Mouse (Mus musculus): ENCODE measurements around the gene Mpp6. TPM values are rescaled to one million over a fixed set of nuclear protein-coding genes. Genes with fewer than 3 reads are reported as not detected.

The Mpp6 gene
- total and polyA plus RNA-seq, 3 experiments = 86.9 to 107 (median 104) TPM

DNA sequence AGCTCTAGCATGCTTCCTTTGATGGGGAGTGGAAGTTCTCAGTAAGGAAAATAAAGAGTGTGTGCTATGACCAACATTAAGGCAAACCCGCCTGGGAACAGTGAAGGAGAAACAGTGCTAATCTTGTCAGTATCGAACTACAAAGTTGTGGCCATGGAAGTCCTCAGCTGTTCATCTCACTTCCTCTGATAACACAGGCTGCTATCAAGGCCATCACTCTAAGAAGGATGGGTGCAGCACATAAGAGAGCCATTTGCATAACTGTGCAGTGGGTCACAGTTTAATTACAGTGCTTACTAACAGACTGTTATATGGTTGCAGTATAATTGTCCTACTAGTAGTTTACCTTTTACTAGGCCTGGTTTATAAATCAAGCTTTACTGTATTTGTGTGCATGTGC, 129.9 kb downstream of the Mpp6 start:
- H3K4me2 ChIP-seq (ENCODE audit: insufficient read depth, low read depth, poor library complexity, severe bottlenecking) = no peak overlapping the region
- peaks cover 0 to 5% of the 10 kb centered on the region in 2 experiments; a peak in 2 of 4 replicates for H3K4me1 ChIP-seq (ENCODE audit: control insufficient read depth in 1 of 2, insufficient read depth in 2 of 2)
- no peaks in the 10 kb centered on the region for H3K79me2 ChIP-seq (replicated peaks; ENCODE audit: control insufficient read depth, extremely low read depth, insufficient read depth, poor library complexity, severe bottlenecking)
- no peaks in the 10 kb centered on the region for H3K27me3 ChIP-seq (replicated peaks)
- no peaks in the 10 kb centered on the region for H3K36me3 ChIP-seq (replicated peaks in 1 of 2; ENCODE audit: control insufficient read depth in 1 of 2, insufficient read depth in 1 of 2, low read length in 1 of 2)
- no peak overlapping the region for H3K27ac ChIP-seq (ENCODE audit: insufficient read depth, low read depth)
- no peak for TF ChIP-seq ZKSCAN1 (IDR thresholded peaks at IDR 0.05; ENCODE audit: borderline replicate concordance, low read depth, low read length)
- TF ChIP-seq USF1 (IDR thresholded peaks at IDR 0.05; ENCODE audit: low read depth, low read length) = no peak
- no peak for TF ChIP-seq UBTF (IDR thresholded peaks at IDR 0.05; ENCODE audit: low read depth, low read length)
- TF ChIP-seq MEF2A (IDR thresholded peaks at IDR 0.05; ENCODE audit: borderline replicate concordance, low read depth, low read length) = no peak
- TF ChIP-seq CTCF (conservative IDR thresholded peaks at IDR 0.05 in 1 of 2, IDR thresholded peaks at IDR 0.05 in 1 of 2; ENCODE audit: low read depth in 2 of 2, low read length in 2 of 2) = no peak
- TF ChIP-seq MAFK (IDR thresholded peaks at IDR 0.05; ENCODE audit: insufficient replicate concordance, low read length) = no peak
- TF ChIP-seq MAX (IDR thresholded peaks at IDR 0.05; ENCODE audit: low read length) = no peak
- no peak overlapping the region for H3K9ac ChIP-seq (ENCODE audit: insufficient read depth, low read depth)
- in situ Hi-C loops (cut with MboI; ENCODE audit: low pct_ligation_motif_present, low pct_unique_long_range_greater_than_20kb, low sequenced_read_pairs) = no loop called here
- no peaks in the 10 kb centered on the region for H3K9me3 ChIP-seq (replicated peaks; ENCODE audit: low read length)
- no peak for DNase-seq (ENCODE audit: extremely low read depth)
- H3K4me3 ChIP-seq (replicated peaks in 1 of 3; ENCODE audit: low read depth in 2 of 3, low read length in 2 of 3, poor library complexity in 1 of 3) = no peak overlapping the region
- dilution Hi-C loops (cut with MboI; ENCODE audit: extremely low pct_ligation_motif_present, extremely low pct_unique_long_range_greater_than_20kb, low sequenced_read_pairs) = no loop called here

DNA sequence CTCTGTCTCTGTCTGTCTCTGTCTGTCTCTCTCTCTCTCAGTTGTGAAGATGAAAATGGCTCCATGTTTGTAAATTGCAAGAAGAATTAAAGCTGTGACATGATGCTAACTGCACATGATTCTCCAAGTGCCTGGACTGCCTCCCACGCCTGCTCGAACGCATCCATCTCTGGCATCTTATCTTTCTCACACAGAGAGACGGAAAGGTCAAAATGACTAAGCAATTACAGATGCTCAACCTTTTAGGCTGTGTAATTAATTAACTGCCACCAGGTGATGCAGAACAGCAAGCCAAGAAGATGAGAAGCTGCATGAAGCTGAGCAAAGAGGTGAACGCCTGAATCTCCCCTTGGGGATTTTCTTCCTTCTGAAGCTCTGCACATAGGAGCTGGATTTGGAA, 130.4 kb downstream of the Mpp6 start:
- no peak overlapping the region for H3K4me3 ChIP-seq (replicated peaks in 1 of 3; ENCODE audit: low read depth in 2 of 3, low read length in 2 of 3, poor library complexity in 1 of 3)
- H3K27me3 ChIP-seq (replicated peaks) = no peaks in the 10 kb centered on the region
- no peaks in the 10 kb centered on the region for H3K36me3 ChIP-seq (replicated peaks in 1 of 2; ENCODE audit: control insufficient read depth in 1 of 2, insufficient read depth in 1 of 2, low read length in 1 of 2)
- dilution Hi-C loops (cut with MboI; ENCODE audit: extremely low pct_ligation_motif_present, extremely low pct_unique_long_range_greater_than_20kb, low sequenced_read_pairs) = no loop called here
- no peak overlapping the region for H3K9ac ChIP-seq (ENCODE audit: insufficient read depth, low read depth)
- H3K9me3 ChIP-seq (replicated peaks; ENCODE audit: low read length) = no peaks in the 10 kb centered on the region
- peaks cover 0 to 6% of the 10 kb centered on the region in 2 experiments; a peak in 2 of 4 replicates for H3K4me1 ChIP-seq (ENCODE audit: control insufficient read depth in 1 of 2, insufficient read depth in 2 of 2)
- in situ Hi-C loops (cut with MboI; ENCODE audit: low pct_ligation_motif_present, low pct_unique_long_range_greater_than_20kb, low sequenced_read_pairs) = no loop called here
- H3K27ac ChIP-seq (ENCODE audit: insufficient read depth, low read depth) = no peak overlapping the region
- no peaks in the 10 kb centered on the region for H3K79me2 ChIP-seq (replicated peaks; ENCODE audit: control insufficient read depth, extremely low read depth, insufficient read depth, poor library complexity, severe bottlenecking)
- DNase-seq (ENCODE audit: extremely low read depth) = no peak
- no peak overlapping the region for H3K4me2 ChIP-seq (ENCODE audit: insufficient read depth, low read depth, poor library complexity, severe bottlenecking)
- no peak for TF ChIP-seq ZC3H11A (IDR thresholded peaks at IDR 0.05; ENCODE audit: low read depth, low read length)
- no peak for TF ChIP-seq PAX5 (IDR thresholded peaks at IDR 0.05; ENCODE audit: low read length)
- no peak for TF ChIP-seq SIN3A (IDR thresholded peaks at IDR 0.05; ENCODE audit: low read length)
- TF ChIP-seq KAT2A (IDR thresholded peaks at IDR 0.05; ENCODE audit: insufficient replicate concordance, low read length) = no peak
- no peak for TF ChIP-seq USF1 (IDR thresholded peaks at IDR 0.05; ENCODE audit: low read depth, low read length)

DNA sequence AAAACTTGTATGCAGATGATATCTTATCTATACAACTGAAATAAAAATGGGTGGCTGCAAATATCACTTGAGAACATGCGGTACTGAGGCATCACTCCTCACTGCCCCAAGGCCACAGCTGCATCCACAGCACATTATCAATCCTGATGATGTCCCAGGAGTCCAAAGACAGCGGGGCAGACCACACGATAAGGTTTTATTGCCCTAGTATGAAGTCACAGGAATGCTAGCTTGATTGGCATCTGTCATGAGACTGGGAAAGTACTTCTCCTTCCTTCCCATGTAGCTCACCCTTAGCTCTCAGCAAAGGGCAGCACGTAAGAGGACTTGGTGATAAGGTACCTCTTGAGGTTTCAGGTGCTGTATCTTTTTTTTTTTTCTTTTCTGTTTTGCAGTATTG, 134.1 kb downstream of the Mpp6 start:
- no peak for DNase-seq (ENCODE audit: extremely low read depth)
- Histone ChIP-seq H3K36me3 (replicated peaks in 1 of 2; ENCODE audit: control insufficient read depth in 1 of 2, insufficient read depth in 1 of 2, low read length in 1 of 2) (no peaks in the 10 kb centered on the region), H3K27me3 (replicated peaks) (no peaks in the 10 kb centered on the region), H3K27ac (ENCODE audit: insufficient read depth, low read depth) (no peak overlapping the region), H3K9ac (ENCODE audit: insufficient read depth, low read depth) (no peak overlapping the region), H3K4me2 (ENCODE audit: insufficient read depth, low read depth, poor library complexity, severe bottlenecking) (no peak overlapping the region), H3K9me3 (replicated peaks; ENCODE audit: low read length) (no peaks in the 10 kb centered on the region), H3K79me2 (replicated peaks; ENCODE audit: control insufficient read depth, extremely low read depth, insufficient read depth, poor library complexity, severe bottlenecking) (no peaks in the 10 kb centered on the region), H3K4me1 (ENCODE audit: control insufficient read depth in 1 of 2, insufficient read depth in 2 of 2) (peaks cover 3 to 12% of the 10 kb centered on the region in 2 experiments; a peak in 2 of 4 replicates), H3K4me3 (replicated peaks in 1 of 3; ENCODE audit: low read depth in 2 of 3, low read length in 2 of 3, poor library complexity in 1 of 3) (no peak overlapping the region)
- TF ChIP-seq CHD2 (IDR thresholded peaks at IDR 0.05; ENCODE audit: low read length) = no peak
- TF ChIP-seq USF1 (IDR thresholded peaks at IDR 0.05; ENCODE audit: low read depth, low read length) = no peak
- no peak for TF ChIP-seq BHLHE40 (IDR thresholded peaks at IDR 0.05; ENCODE audit: low read depth, low read length)
- no peak for TF ChIP-seq CHD1 (IDR thresholded peaks at IDR 0.05; ENCODE audit: low read depth, low read length)
- no peak for TF ChIP-seq MAFK (IDR thresholded peaks at IDR 0.05; ENCODE audit: insufficient replicate concordance, low read length)
- no peak for TF ChIP-seq HCFC1 (IDR thresholded peaks at IDR 0.05; ENCODE audit: low read depth, low read length)
- no peak for TF ChIP-seq NELFE (IDR thresholded peaks at IDR 0.05; ENCODE audit: low read depth, low read length)
- TF ChIP-seq E2F4 (IDR thresholded peaks at IDR 0.05; ENCODE audit: insufficient replicate concordance, low read depth, low read length) = no peak
- in situ Hi-C loops (cut with MboI; ENCODE audit: low pct_ligation_motif_present, low pct_unique_long_range_greater_than_20kb, low sequenced_read_pairs) = no loop called here
- dilution Hi-C loops (cut with MboI; ENCODE audit: extremely low pct_ligation_motif_present, extremely low pct_unique_long_range_greater_than_20kb, low sequenced_read_pairs) = no loop called here

Measured in CH12.LX (cell line).